Mouse (Mus musculus): Measurements from ENCODE around the gene Rnaseh2b. TPM values are rescaled to one million over a fixed set of nuclear protein-coding genes. Genes with fewer than 3 reads are reported as not detected.

Gene Rnaseh2b
- polyA plus RNA-seq, 1 experiment from 2014 or later = 91.0 TPM

DNA sequence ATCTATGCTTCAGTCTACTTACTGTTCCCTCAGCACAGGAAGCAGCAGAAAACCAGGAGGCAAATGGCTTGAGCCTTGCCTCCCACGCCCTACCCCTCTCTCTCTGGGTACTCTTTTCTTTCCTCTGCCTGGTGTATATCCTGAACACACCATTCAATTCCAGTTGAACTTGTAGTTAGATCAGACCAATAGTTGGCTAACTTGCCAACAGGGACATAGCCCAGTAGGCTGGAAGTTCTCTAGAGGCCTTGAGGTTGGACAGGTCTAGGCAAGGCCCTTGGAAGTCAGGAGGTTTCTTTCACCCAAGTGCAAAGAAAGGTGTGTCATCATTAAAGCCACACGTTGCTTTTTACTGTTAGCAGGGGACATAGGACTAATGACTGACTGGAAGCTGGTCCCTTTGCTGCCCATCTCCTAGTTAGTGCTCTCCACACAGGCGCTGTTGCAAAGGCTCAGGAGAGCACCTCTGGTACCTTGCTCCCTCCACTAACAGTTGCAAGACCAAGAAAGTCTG, 91.5 kb downstream of the Rnaseh2b start:
- no peaks in the 10 kb centered on the region for H3K27me3 ChIP-seq (replicated peaks; ENCODE audit: control insufficient read depth, insufficient read depth, low read length)
- no peaks in the 10 kb centered on the region for H3K4me1 ChIP-seq (replicated peaks; ENCODE audit: control insufficient read depth, insufficient read depth, low read length)
- H3K4me2 ChIP-seq = no peak overlapping the region
- H3K36me3 ChIP-seq (ENCODE audit: control insufficient read depth, insufficient read depth, low read length) = no peaks in the 10 kb centered on the region
- no peaks in the 10 kb centered on the region for H3K9me3 ChIP-seq (ENCODE audit: control insufficient read depth, low read length)
- no peak overlapping the region for H3K4me3 ChIP-seq (ENCODE audit: low read depth, low read length)
- no peak overlapping the region for H3K27ac ChIP-seq (ENCODE audit: low read depth, low read length)
- 88% methylated on average over 3 of the region's 3 CpGs for WGBS
- no peak for DNase-seq (ENCODE audit: low spot score)
- no peak overlapping the region for H3K9ac ChIP-seq (ENCODE audit: low read depth, low read length)
- ATAC-seq (replicated peaks; ENCODE audit: low FRiP score) = no peak

DNA sequence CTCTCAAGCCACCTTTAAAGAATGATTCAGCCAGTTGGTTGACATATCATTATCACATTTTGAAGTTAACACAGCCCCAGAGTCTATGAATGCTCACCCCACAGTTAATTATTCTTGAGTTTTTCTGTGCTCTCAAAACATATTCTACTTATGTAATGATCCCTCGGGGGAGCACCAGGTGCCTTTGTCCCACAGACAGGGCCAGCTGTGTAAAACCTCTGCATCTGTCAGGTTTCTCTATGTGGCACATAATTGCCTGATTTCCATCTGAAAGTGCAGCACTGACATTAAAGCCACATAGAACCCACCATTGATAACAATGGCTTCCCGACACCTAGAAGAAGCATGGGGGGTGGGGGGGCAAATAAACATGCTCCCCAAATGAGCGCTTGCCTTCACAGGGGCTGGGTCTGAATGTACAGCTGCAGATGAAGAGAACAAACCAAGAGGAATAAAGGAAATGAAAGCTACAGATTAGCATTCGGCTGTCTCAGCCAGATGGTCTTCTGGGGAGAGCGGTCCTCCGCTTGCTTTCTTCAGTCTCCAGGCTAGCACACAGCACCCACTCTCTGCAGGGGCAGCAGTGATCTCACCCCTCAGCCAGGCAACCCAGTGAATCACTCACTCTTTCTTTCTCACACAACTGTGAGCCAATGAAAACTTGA, 96.8 kb downstream of the Rnaseh2b start:
- H3K4me2 ChIP-seq = no peak overlapping the region
- no peak overlapping the region for H3K4me3 ChIP-seq (ENCODE audit: low read depth, low read length)
- H3K4me1 ChIP-seq (replicated peaks; ENCODE audit: control insufficient read depth, insufficient read depth, low read length) = no peaks in the 10 kb centered on the region
- ATAC-seq (replicated peaks; ENCODE audit: low FRiP score) (no peak), DNase-seq (ENCODE audit: low spot score) (no peak)
- H3K27me3 ChIP-seq (replicated peaks; ENCODE audit: control insufficient read depth, insufficient read depth, low read length) = no peaks in the 10 kb centered on the region
- WGBS = 72% methylated on average over 6 of the region's 6 CpGs
- H3K9ac ChIP-seq (ENCODE audit: low read depth, low read length) = no peak overlapping the region
- H3K27ac ChIP-seq (ENCODE audit: low read depth, low read length) = no peak overlapping the region
- no peaks in the 10 kb centered on the region for H3K36me3 ChIP-seq (ENCODE audit: control insufficient read depth, insufficient read depth, low read length)
- no peaks in the 10 kb centered on the region for H3K9me3 ChIP-seq (ENCODE audit: control insufficient read depth, low read length)

DNA sequence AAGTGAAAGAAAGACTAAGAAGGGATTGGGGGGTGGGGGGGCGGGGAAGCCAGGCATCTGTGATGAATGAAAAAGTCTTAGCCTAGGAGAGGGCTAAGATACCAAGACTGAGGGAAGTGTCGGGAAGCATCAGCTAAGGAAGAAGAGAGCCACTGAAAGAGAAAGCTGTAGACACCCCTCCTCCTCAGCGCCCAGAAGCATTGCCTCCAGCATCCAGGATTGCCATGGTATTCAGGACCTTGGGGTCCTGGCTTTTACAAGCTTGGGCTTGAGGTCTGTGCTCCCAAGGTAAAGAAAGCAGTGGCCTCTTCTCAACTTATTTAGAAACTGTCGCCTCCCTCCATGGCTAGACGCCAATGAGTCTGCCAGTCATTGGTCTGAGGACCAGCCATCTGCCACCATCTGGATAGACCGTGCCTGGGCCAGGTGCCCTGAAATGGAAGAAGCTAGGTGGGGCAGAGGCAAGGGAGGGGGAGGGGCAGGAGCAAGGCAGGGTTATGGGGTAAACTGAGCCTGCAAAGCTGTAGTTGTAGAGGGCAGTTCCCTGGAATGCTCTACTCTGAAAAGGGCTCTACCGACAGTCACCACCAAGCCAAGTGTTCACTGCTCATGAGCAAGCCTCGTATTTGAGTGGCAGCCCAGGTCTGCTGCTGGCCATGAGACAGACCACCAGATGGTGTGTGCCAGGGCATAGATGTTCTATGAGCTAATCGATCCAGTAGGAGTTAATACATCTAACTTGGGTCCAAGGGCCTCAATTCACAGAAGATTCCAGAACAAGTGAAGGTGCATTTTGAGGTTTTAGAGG, 97.5 kb downstream of the Rnaseh2b start:
- H3K4me3 ChIP-seq (ENCODE audit: low read depth, low read length) = no peak overlapping the region
- H3K27ac ChIP-seq (ENCODE audit: low read depth, low read length) = no peak overlapping the region
- no peaks in the 10 kb centered on the region for H3K4me1 ChIP-seq (replicated peaks; ENCODE audit: control insufficient read depth, insufficient read depth, low read length)
- no peak for ATAC-seq (replicated peaks; ENCODE audit: low FRiP score)
- H3K36me3 ChIP-seq (ENCODE audit: control insufficient read depth, insufficient read depth, low read length) = no peaks in the 10 kb centered on the region
- no peak overlapping the region for H3K9ac ChIP-seq (ENCODE audit: low read depth, low read length)
- no peaks in the 10 kb centered on the region for H3K27me3 ChIP-seq (replicated peaks; ENCODE audit: control insufficient read depth, insufficient read depth, low read length)
- 76% methylated on average over 9 of the region's 9 CpGs for WGBS
- H3K4me2 ChIP-seq = no peak overlapping the region
- no peak for DNase-seq (ENCODE audit: low spot score)
- no peaks in the 10 kb centered on the region for H3K9me3 ChIP-seq (ENCODE audit: control insufficient read depth, low read length)

DNA sequence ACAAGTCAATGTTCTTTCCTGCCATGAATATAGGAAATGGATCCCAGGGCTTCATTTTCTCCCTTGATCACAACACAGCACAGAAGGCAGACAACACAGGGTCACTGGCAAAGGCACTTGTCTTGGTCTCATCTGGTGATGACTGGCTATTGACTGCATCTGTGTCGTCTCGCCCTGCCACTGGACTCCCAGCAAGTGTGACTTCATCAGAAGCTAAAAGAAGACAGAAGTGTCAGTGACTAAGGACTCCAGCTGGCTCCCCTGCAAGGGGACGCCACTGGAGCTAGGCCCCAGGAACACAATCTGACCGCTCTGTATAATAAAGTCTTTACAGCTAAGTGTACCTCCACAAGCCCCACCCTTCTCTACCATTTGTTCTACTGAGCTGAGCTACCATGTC, 100.4 kb downstream of the Rnaseh2b start:
- Histone ChIP-seq H3K9ac (ENCODE audit: low read depth, low read length) (no peak overlapping the region), H3K27ac (ENCODE audit: low read depth, low read length) (no peak overlapping the region), H3K4me2 (no peak overlapping the region), H3K4me3 (ENCODE audit: low read depth, low read length) (no peak overlapping the region), H3K4me1 (replicated peaks; ENCODE audit: control insufficient read depth, insufficient read depth, low read length) (no peaks in the 10 kb centered on the region), H3K27me3 (replicated peaks; ENCODE audit: control insufficient read depth, insufficient read depth, low read length) (no peaks in the 10 kb centered on the region), H3K9me3 (ENCODE audit: control insufficient read depth, low read length) (no peaks in the 10 kb centered on the region), H3K36me3 (ENCODE audit: control insufficient read depth, insufficient read depth, low read length) (no peaks in the 10 kb centered on the region)
- 83% methylated on average over 4 of the region's 4 CpGs for WGBS
- no peak for ATAC-seq (replicated peaks; ENCODE audit: low FRiP score)
- no peak for DNase-seq (ENCODE audit: low spot score)

DNA sequence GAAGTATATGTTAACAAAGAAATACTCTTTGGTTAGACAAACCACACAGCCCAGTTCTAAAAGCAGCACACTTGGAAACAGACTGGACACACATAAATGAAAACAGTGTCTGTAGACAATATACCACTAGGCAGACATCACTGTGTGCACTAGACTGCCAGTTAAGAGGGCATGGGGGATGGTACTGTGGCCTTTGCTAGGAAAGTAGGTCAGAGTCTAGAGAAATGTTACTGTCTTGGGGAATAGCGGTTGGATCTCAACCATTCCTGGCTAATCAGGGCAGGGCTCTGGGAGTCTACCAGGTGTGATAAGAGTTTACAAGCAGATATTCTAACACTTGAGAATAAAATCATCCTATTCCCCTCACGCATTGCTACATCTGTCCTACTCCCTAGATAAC, 103.0 kb downstream of the Rnaseh2b start:
- ATAC-seq (replicated peaks; ENCODE audit: low FRiP score) (no peak), DNase-seq (ENCODE audit: low spot score) (no peak)
- no peaks in the 10 kb centered on the region for H3K27me3 ChIP-seq (replicated peaks; ENCODE audit: control insufficient read depth, insufficient read depth, low read length)
- no peak overlapping the region for H3K27ac ChIP-seq (ENCODE audit: low read depth, low read length)
- no peak overlapping the region for H3K9ac ChIP-seq (ENCODE audit: low read depth, low read length)
- no peaks in the 10 kb centered on the region for H3K9me3 ChIP-seq (ENCODE audit: control insufficient read depth, low read length)
- WGBS = 82% methylated on average over 2 of the region's 2 CpGs
- H3K4me2 ChIP-seq = no peak overlapping the region
- no peaks in the 10 kb centered on the region for H3K4me1 ChIP-seq (replicated peaks; ENCODE audit: control insufficient read depth, insufficient read depth, low read length)
- no peak overlapping the region for H3K4me3 ChIP-seq (ENCODE audit: low read depth, low read length)
- no peaks in the 10 kb centered on the region for H3K36me3 ChIP-seq (ENCODE audit: control insufficient read depth, insufficient read depth, low read length)

DNA sequence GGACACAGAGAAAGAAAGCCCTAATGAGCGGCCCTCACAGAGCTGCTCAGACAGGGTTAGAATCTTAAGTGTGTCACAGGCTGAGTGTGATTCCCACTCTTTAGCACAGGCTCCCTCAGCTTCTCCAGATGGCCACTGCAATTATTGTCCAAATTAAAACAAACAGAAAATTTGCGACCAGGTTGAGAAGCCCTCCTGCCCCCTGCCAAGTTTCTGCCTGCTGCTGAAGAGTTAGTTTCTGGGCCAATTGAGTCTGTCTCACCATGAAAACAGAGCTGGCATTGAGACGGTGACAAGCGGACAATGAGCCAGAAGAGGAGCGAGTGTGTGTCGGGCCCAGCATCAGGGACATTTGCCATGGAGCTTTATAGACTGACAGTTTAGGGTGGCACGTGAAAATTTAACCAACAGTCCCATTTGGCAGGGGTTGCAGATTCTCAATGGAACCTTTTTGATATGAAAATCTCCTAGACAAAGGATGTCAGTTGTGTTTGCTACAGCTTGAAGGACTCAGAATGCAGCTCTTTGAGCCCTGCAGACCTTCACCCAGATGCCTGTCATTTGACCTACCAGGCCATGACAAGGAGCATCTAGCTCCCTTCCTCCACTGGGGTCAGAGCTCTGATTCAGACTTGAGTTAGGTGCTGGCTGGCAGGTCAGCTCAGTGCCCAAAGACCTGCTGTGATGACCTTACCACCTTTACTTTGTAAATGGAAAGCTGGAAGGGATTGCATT, 123.8 kb downstream of the Rnaseh2b start:
- Histone ChIP-seq H3K27me3 (replicated peaks; ENCODE audit: control insufficient read depth, insufficient read depth, low read length) (no peaks in the 10 kb centered on the region), H3K9ac (ENCODE audit: low read depth, low read length) (no peak overlapping the region), H3K4me1 (replicated peaks; ENCODE audit: control insufficient read depth, insufficient read depth, low read length) (no peaks in the 10 kb centered on the region), H3K27ac (ENCODE audit: low read depth, low read length) (no peak overlapping the region), H3K36me3 (ENCODE audit: control insufficient read depth, insufficient read depth, low read length) (no peaks in the 10 kb centered on the region), H3K9me3 (ENCODE audit: control insufficient read depth, low read length) (no peaks in the 10 kb centered on the region), H3K4me2 (no peak overlapping the region), H3K4me3 (ENCODE audit: low read depth, low read length) (no peak overlapping the region)
- WGBS = 71% methylated on average over 7 of the region's 7 CpGs
- DNase-seq (ENCODE audit: low spot score) = no peak
- ATAC-seq (replicated peaks; ENCODE audit: low FRiP score) = no peak

DNA sequence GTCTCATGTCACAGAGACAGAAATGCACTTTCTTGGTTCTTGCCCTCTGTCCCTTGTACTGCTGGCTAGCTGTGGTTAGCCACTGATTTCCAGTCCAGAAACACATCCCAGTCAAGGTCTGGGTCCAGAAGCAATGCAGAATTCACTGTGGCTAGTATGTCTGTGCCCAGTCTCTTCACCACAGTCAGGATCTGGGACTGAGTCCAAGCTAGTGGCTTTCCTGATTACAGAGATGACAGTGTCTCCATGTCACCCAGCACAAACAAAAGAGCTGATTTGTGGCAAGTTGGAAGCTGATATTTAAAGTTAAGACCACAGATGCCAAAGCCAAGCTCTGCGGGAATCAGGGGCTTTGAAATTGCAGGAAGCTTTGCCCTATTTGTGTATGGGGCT, 124.3 kb downstream of the Rnaseh2b start:
- 63% methylated on average over 1 of the region's 1 CpGs for WGBS
- Histone ChIP-seq H3K9ac (ENCODE audit: low read depth, low read length) (no peak overlapping the region), H3K4me1 (replicated peaks; ENCODE audit: control insufficient read depth, insufficient read depth, low read length) (no peaks in the 10 kb centered on the region), H3K27ac (ENCODE audit: low read depth, low read length) (no peak overlapping the region), H3K36me3 (ENCODE audit: control insufficient read depth, insufficient read depth, low read length) (no peaks in the 10 kb centered on the region), H3K4me3 (ENCODE audit: low read depth, low read length) (no peak overlapping the region), H3K27me3 (replicated peaks; ENCODE audit: control insufficient read depth, insufficient read depth, low read length) (no peaks in the 10 kb centered on the region), H3K9me3 (ENCODE audit: control insufficient read depth, low read length) (no peaks in the 10 kb centered on the region), H3K4me2 (no peak overlapping the region)
- DNase-seq (ENCODE audit: low spot score) = no peak
- ATAC-seq (replicated peaks; ENCODE audit: low FRiP score) = no peak

DNA sequence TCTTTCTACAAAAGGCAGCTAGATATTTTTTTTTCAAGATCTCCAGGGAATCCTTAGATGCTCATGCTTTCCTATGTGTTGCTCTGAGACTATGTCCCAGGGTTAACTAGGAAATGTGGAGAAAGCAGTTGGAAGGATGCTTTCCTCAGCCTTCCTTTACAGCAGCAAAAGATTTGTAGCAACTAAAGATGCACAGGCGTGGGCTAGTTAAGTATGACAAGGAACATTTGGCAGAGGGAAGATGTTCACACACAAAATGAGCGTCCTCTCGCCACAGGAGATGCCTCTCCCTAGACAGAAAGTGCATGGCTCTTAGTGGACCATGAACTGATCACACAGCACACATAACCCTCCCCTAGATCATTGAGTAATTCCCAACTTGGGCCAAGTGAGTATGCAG, 125.1 kb downstream of the Rnaseh2b start:
- DNase-seq (ENCODE audit: low spot score) (no peak), ATAC-seq (replicated peaks; ENCODE audit: low FRiP score) (no peak)
- H3K9me3 ChIP-seq (ENCODE audit: control insufficient read depth, low read length) = no peaks in the 10 kb centered on the region
- H3K4me1 ChIP-seq (replicated peaks; ENCODE audit: control insufficient read depth, insufficient read depth, low read length) = no peaks in the 10 kb centered on the region
- no peaks in the 10 kb centered on the region for H3K36me3 ChIP-seq (ENCODE audit: control insufficient read depth, insufficient read depth, low read length)
- no peak overlapping the region for H3K4me3 ChIP-seq (ENCODE audit: low read depth, low read length)
- 68% methylated on average over 3 of the region's 3 CpGs for WGBS
- no peak overlapping the region for H3K9ac ChIP-seq (ENCODE audit: low read depth, low read length)
- no peak overlapping the region for H3K27ac ChIP-seq (ENCODE audit: low read depth, low read length)
- H3K27me3 ChIP-seq (replicated peaks; ENCODE audit: control insufficient read depth, insufficient read depth, low read length) = no peaks in the 10 kb centered on the region
- H3K4me2 ChIP-seq = no peak overlapping the region

Data from liver, embryonic 11.5 days (tissue).